Mouse (Mus musculus): ENCODE data around the gene Tbx19. TPM values are rescaled to one million over a fixed set of nuclear protein-coding genes. Genes with fewer than 3 reads are reported as not detected.

Gene Tbx19
- polyA plus RNA-seq, 1 experiment from 2014 or later, result not detected

- Histone ChIP-seq H3K27ac (ENCODE audit: poor library complexity, severe bottlenecking) (no peak overlapping the region), H3K4me2 (no peak overlapping the region), H3K9ac (no peak overlapping the region), H3K4me3 (no peak overlapping the region), H3K36me3 (peaks cover 64% of the 10 kb centered on the region), H3K9me3 (replicated peaks) (no peaks in the 10 kb centered on the region), H3K27me3 (replicated peaks) (no peaks in the 10 kb centered on the region), H3K4me1 (replicated peaks) (peaks cover 32% of the 10 kb centered on the region)
- ATAC-seq (ENCODE audit: insufficient number of reproducible peaks, low FRiP score), result no peak
- 75% methylated on average over 6 of the region's 6 CpGs for WGBS
Observed at GRCm38 (mm10) chr1:165183400-165183799, 22.8 kb upstream of the Tbx19 start.

GRCm38 (mm10) chr1:165179321-165179720 is 18.7 kb upstream of the Tbx19 start:
- ATAC-seq (ENCODE audit: insufficient number of reproducible peaks, low FRiP score), result no peak
- Histone ChIP-seq H3K27ac (ENCODE audit: poor library complexity, severe bottlenecking) (no peak overlapping the region), H3K36me3 (peaks cover 77% of the 10 kb centered on the region), H3K9ac (no peak overlapping the region), H3K4me1 (replicated peaks) (peaks cover 3% of the 10 kb centered on the region; the same call in 1 of the 2 replicates), H3K27me3 (replicated peaks) (no peaks in the 10 kb centered on the region), H3K4me2 (no peak overlapping the region), H3K9me3 (replicated peaks) (no peaks in the 10 kb centered on the region), H3K4me3 (no peak overlapping the region)
- WGBS, result 74% methylated on average over 5 of the region's 5 CpGs

DNA sequence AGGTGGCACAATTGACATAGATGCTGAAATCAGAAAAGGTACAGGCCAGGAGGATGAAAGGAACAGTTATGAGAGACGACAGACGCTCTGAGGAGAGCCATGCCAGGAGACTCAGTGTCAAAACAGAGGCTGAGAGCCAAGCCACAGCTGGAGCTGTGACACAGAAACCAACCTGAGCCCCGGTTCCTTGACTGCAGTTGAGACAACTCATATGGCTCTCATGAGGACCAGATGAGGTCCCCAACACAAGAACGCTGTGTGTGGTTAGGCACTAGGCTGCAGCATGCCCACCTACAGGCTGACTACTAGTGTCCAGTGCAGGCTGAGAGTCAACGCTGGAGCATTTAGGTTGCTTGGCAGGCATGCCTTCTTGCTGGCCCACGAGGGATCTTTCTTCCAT is 17.5 kb upstream of the Tbx19 start:
- no peaks in the 10 kb centered on the region for H3K27me3 ChIP-seq (replicated peaks)
- H3K36me3 ChIP-seq, result peaks cover 65% of the 10 kb centered on the region
- H3K4me2 ChIP-seq, result no peak overlapping the region
- no peak for ATAC-seq (ENCODE audit: insufficient number of reproducible peaks, low FRiP score)
- H3K27ac ChIP-seq (ENCODE audit: poor library complexity, severe bottlenecking), result no peak overlapping the region
- H3K9me3 ChIP-seq (replicated peaks), result no peaks in the 10 kb centered on the region
- H3K9ac ChIP-seq, result no peak overlapping the region
- 78% methylated on average over 6 of the region's 6 CpGs for WGBS
- no peak overlapping the region for H3K4me3 ChIP-seq
- H3K4me1 ChIP-seq (replicated peaks), result no peaks in the 10 kb centered on the region

DNA sequence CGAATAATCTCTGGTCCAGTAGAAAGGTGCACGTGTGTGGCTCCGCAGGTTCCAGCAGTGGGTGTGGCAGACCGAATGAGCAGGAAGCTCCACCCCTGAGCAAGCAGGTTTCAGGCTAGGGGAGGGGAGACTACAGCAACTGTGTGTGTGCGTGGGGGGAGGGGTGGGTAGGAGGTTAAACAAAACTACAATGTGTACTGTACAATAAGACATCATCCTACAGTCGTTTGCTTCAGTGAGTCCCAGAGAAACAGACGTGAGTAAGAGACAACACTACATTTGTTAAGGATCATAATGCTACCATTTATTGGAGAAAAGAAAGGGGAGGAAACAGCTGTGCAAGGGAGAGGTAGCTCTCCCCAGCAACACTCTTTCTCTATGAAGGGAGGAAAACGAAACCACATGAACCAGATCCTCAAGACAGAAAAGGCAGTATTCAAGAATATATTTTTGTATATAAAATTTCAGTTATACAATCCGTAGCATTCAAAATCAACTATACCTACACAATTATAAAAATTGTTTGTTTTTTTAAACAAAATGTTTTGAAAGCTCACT is 13.6 kb upstream of the Tbx19 start:
- Histone ChIP-seq H3K4me1 (replicated peaks) (no peaks in the 10 kb centered on the region), H3K9ac (no peak overlapping the region), H3K9me3 (replicated peaks) (no peaks in the 10 kb centered on the region), H3K27ac (ENCODE audit: poor library complexity, severe bottlenecking) (no peak overlapping the region), H3K27me3 (replicated peaks) (no peaks in the 10 kb centered on the region), H3K4me2 (no peak overlapping the region), H3K36me3 (peaks cover 35% of the 10 kb centered on the region), H3K4me3 (no peak overlapping the region)
- ATAC-seq (ENCODE audit: insufficient number of reproducible peaks, low FRiP score), result no peak
- 69% methylated on average over 8 of the region's 9 CpGs for WGBS

GRCm38 (mm10) chr1:165171277-165171676 is 10.7 kb upstream of the Tbx19 start:
- 88% methylated on average over 8 of the region's 8 CpGs for WGBS
- no peak overlapping the region for H3K4me2 ChIP-seq

DNA sequence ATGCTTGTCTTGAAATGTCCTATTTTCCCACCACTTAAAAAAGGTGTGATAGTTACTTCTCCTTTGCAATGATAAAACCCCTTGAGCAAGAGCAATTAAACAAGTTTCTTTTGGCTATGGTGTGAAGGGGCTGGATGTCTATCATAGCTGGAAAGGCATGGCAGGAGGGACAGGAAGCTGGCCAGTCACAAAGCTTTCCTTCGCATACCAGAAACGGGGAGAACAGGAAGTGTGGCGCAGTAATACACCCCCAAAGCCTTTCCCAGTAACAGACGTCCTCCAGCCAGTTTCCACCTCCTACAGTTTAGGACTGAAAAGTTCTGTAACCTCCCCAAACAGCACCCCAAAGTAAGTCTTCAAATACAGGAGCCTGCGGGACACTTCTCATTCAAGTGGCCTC is 9.6 kb upstream of the Tbx19 start:
- no peak overlapping the region for H3K4me3 ChIP-seq
- 60% methylated on average over 5 of the region's 5 CpGs for WGBS
- no peak overlapping the region for H3K9ac ChIP-seq
- H3K27ac ChIP-seq (ENCODE audit: poor library complexity, severe bottlenecking), result no peak overlapping the region
- no peaks in the 10 kb centered on the region for H3K27me3 ChIP-seq (replicated peaks)
- no peak overlapping the region for H3K4me2 ChIP-seq
- no peaks in the 10 kb centered on the region for H3K36me3 ChIP-seq
- no peaks in the 10 kb centered on the region for H3K4me1 ChIP-seq (replicated peaks)
- ATAC-seq (ENCODE audit: insufficient number of reproducible peaks, low FRiP score), result no peak
- no peaks in the 10 kb centered on the region for H3K9me3 ChIP-seq (replicated peaks)

More at GRCm38 (mm10) chr1:165171277-165171676, 10.7 kb upstream of the Tbx19 start:
- no peak overlapping the region for H3K9ac ChIP-seq
- no peak for ATAC-seq (ENCODE audit: insufficient number of reproducible peaks, low FRiP score)
- peaks cover 6% of the 10 kb centered on the region for H3K36me3 ChIP-seq
- no peak overlapping the region for H3K4me3 ChIP-seq
- H3K9me3 ChIP-seq (replicated peaks), result no peaks in the 10 kb centered on the region
- no peaks in the 10 kb centered on the region for H3K27me3 ChIP-seq (replicated peaks)
- H3K27ac ChIP-seq (ENCODE audit: poor library complexity, severe bottlenecking), result no peak overlapping the region
- H3K4me1 ChIP-seq (replicated peaks), result no peaks in the 10 kb centered on the region

- 76% methylated on average over 3 of the region's 3 CpGs for WGBS
- no peak overlapping the region for H3K9ac ChIP-seq
- H3K4me1 ChIP-seq (replicated peaks), result no peaks in the 10 kb centered on the region
- H3K27ac ChIP-seq (ENCODE audit: poor library complexity, severe bottlenecking), result no peak overlapping the region
- H3K4me2 ChIP-seq, result no peak overlapping the region
- H3K9me3 ChIP-seq (replicated peaks), result no peaks in the 10 kb centered on the region
- no peaks in the 10 kb centered on the region for H3K36me3 ChIP-seq
- H3K27me3 ChIP-seq (replicated peaks), result no peaks in the 10 kb centered on the region
- ATAC-seq (ENCODE audit: insufficient number of reproducible peaks, low FRiP score), result no peak
- no peak overlapping the region for H3K4me3 ChIP-seq
Observed at GRCm38 (mm10) chr1:165169462-165169861, 8.9 kb upstream of the Tbx19 start.

DNA sequence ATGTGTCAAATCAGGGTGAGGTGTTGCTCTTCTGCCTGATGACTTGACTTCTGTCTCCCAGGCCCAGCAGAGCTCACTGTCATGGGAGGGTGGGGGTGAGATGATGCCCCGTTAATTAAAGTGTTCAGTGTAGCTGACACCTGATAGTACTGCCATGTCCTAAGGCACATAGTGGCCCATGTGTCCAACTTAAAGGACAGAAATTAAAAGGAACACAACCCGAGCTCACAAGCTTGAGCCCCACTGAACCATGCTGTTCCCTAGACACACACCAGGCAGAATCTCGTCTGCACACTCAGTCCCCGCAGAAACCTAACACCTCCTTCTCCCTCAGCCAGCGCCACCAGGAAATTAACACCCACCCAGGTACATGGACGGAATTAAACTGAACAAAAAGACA is 4.3 kb upstream of the Tbx19 start:
- 83% methylated on average over 6 of the region's 6 CpGs for WGBS
- H3K4me2 ChIP-seq, result no peak overlapping the region

DNA sequence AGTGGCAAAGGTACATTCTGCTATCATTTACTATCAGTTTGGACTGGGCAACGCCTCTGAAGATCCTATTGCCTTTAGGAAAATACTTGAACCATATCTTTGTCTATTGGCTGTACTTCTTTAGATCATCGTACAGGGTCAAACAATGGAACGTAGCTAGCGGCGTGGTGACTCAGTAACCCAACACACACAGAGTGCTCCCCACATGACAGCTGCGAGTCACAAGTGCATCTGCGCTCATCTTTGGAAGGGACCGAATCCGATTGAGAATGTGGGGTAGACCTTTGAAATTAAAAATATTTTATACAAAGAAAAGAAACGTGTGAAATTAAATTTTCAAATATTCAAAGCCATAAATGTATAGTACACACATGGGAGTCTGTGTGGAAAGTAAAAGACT is 1.7 kb downstream of the Tbx19 start:
- Histone ChIP-seq H3K4me1 (replicated peaks) (no peaks in the 10 kb centered on the region), H3K9ac (no peak overlapping the region), H3K27me3 (replicated peaks) (no peaks in the 10 kb centered on the region), H3K27ac (ENCODE audit: poor library complexity, severe bottlenecking) (no peak overlapping the region), H3K36me3 (no peaks in the 10 kb centered on the region), H3K4me3 (no peak overlapping the region), H3K9me3 (replicated peaks) (no peaks in the 10 kb centered on the region), H3K4me2 (no peak overlapping the region)
- WGBS, result 68% methylated on average over 10 of the region's 10 CpGs
- no peak for ATAC-seq (ENCODE audit: insufficient number of reproducible peaks, low FRiP score)

More for the DNA sequence above, 4.3 kb upstream of the Tbx19 start:
- no peaks in the 10 kb centered on the region for H3K27me3 ChIP-seq (replicated peaks)
- no peaks in the 10 kb centered on the region for H3K36me3 ChIP-seq
- no peaks in the 10 kb centered on the region for H3K9me3 ChIP-seq (replicated peaks)
- H3K4me1 ChIP-seq (replicated peaks), result no peaks in the 10 kb centered on the region
- H3K4me3 ChIP-seq, result no peak overlapping the region
- no peak overlapping the region for H3K9ac ChIP-seq
- ATAC-seq (ENCODE audit: insufficient number of reproducible peaks, low FRiP score), result no peak
- H3K27ac ChIP-seq (ENCODE audit: poor library complexity, severe bottlenecking), result no peak overlapping the region

DNA sequence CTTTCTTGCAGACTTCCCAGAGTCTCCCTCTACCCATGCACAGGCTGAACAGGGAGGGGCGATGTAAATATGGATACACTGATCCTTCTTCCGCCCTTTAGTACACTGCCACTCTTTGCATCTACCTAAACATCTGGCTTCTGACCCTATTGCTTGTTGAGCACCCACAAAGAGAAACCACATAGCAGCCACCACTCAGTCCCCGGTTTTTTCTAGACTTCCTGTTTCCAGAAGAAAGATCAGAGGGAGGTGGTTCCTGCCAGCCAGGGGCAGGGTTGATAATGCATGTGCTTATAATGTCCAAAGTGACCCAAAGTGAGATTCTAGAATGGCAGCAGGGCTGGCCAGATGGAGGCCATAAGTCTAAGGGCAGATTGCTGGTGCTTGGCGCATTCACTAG is 6.4 kb downstream of the Tbx19 start:
- H3K4me1 ChIP-seq (replicated peaks), result peaks cover 12% of the 10 kb centered on the region
- no peak overlapping the region for H3K9ac ChIP-seq
- no peak overlapping the region for H3K27ac ChIP-seq (ENCODE audit: poor library complexity, severe bottlenecking)
- H3K36me3 ChIP-seq, result no peaks in the 10 kb centered on the region
- no peak overlapping the region for H3K4me3 ChIP-seq
- H3K4me2 ChIP-seq, result no peak overlapping the region
- H3K27me3 ChIP-seq (replicated peaks), result no peaks in the 10 kb centered on the region
- no peak for ATAC-seq (ENCODE audit: insufficient number of reproducible peaks, low FRiP score)
- no peaks in the 10 kb centered on the region for H3K9me3 ChIP-seq (replicated peaks)
- 78% methylated on average over 4 of the region's 4 CpGs for WGBS

DNA sequence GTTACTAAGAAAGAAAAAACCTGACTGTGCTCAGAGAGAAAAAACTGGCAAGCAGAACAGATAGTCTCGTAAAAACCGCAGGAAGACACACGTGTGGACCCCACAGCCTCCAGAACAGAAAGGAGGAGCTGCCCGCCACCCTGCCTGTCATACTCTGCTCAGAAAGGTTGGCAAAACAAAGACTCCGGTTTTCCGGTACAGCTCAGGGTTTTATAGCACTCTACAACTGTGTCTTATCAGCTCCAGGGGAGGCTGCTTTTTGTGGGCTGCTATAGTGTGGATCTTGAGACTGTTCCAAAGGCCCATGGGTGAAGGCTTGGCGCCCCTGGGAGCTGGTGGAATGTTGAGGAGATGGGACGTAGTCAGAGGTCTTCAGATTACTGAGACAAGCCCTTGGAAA is 9.4 kb downstream of the Tbx19 start:
- WGBS, result 53% methylated on average over 8 of the region's 8 CpGs
- no peaks in the 10 kb centered on the region for H3K36me3 ChIP-seq
- no peak overlapping the region for H3K4me2 ChIP-seq
- no peak overlapping the region for H3K4me3 ChIP-seq
- peaks cover 12% of the 10 kb centered on the region for H3K4me1 ChIP-seq (replicated peaks)
- no peak overlapping the region for H3K9ac ChIP-seq
- H3K27ac ChIP-seq (ENCODE audit: poor library complexity, severe bottlenecking), result no peak overlapping the region
- 0 out of 2 replicates have a peak, but pooled peaks have one; percentile 4 for ATAC-seq (ENCODE audit: insufficient number of reproducible peaks, low FRiP score)
- H3K9me3 ChIP-seq (replicated peaks), result no peaks in the 10 kb centered on the region
- H3K27me3 ChIP-seq (replicated peaks), result no peaks in the 10 kb centered on the region

GRCm38 (mm10) chr1:165142343-165142916 is 18.1 kb downstream of the Tbx19 start:
- no peak overlapping the region for H3K9ac ChIP-seq
- no peak for ATAC-seq (ENCODE audit: insufficient number of reproducible peaks, low FRiP score)
- H3K9me3 ChIP-seq (replicated peaks), result peaks cover 10% of the 10 kb centered on the region; the same call in 1 of the 2 replicates
- 0 out of 2 replicates have a peak, but pooled peaks cover 7% of the 10 kb centered on the region for H3K4me1 ChIP-seq (replicated peaks)
- no peaks in the 10 kb centered on the region for H3K27me3 ChIP-seq (replicated peaks)
- no peak overlapping the region for H3K4me2 ChIP-seq
- 78% methylated on average over 12 of the region's 12 CpGs for WGBS
- no peaks in the 10 kb centered on the region for H3K36me3 ChIP-seq
- no peak overlapping the region for H3K4me3 ChIP-seq
- no peak overlapping the region for H3K27ac ChIP-seq (ENCODE audit: poor library complexity, severe bottlenecking)
